Mouse (Mus musculus): ENCODE data around the gene Ppfia4.

Gene Ppfia4

GRCm38 (mm10) chr1:134336958-134337710 lies 4.4 kb upstream of the Ppfia4 start:
- peak in 1 of 2 experiments; percentile 20 for DNase-seq

- peak in 1 of 2 experiments; percentile 21 for DNase-seq
Observed at GRCm38 (mm10) chr1:134335924-134336810, 3.4 kb upstream of the Ppfia4 start.

DNA sequence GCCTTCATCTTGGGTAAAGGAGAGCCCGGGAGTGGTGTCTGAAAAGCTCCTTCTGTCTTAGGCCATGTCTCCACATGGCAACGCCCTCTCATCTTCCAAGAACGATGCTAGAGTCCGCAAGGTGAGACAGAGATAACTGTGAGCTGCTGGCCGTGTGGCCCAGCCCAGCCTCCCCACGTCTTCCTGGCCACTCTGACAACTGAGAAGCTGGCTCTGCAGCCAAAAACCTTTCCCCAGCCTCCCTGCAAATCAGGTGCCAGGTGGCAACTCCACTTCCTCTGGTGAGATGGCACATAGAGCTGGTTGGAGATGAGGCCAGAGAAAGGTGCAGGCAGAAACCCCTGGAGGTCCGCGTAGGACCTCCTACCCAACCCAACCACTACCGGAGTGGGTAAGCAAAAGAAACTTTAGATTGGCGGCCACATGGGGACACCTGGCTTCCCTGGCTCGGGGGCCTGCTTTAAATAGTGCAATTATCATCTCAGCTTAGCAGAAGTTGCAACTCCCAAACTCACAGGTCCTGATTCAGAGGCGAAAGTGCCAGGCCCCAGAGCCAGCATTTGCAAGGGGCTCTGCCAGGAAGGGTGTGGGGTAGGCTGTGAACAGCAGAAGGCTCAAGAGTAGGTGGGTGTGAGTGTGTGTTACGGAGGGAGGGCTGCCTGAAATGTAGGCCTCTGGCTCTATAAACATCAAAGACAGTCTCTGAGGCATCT lies 2.6 kb upstream of the Ppfia4 start:
- DNase-seq, result peak in 1 of 2 experiments; percentile 16

DNA sequence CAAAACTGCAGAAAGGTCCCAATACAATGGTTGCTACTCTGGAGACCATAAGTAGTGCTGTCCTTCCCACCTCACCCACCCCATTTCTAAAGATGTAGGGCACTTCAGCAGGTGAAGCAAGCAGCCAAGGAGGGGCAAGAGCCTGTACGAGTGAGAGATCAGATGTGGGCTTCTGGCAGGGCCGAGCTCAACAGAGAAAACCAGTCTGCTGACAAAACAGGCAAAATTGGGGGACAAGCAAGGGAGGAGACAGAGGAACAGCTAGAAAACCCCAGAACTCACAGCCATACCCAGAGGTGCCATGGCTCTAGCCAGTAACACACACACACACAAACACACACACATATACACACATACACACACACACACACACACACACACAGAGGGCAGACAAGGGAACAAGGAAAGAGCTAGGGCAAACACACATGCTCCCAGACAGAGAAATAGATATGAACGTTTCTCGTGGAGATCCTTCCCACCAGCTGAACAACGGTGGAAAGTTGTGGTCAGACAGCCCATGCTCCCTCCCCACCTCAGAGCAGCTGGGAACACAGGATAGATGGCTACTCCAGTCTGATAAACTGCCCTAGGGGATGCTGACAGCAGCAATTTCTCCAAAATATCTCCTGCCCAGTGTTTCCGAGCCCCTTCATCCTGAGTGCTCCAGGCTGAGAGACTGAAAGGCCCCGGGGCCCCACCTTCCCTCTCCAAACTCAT lies 1.5 kb upstream of the Ppfia4 start:
- DNase-seq, result peak in 1 of 2 experiments; percentile 15

DNA sequence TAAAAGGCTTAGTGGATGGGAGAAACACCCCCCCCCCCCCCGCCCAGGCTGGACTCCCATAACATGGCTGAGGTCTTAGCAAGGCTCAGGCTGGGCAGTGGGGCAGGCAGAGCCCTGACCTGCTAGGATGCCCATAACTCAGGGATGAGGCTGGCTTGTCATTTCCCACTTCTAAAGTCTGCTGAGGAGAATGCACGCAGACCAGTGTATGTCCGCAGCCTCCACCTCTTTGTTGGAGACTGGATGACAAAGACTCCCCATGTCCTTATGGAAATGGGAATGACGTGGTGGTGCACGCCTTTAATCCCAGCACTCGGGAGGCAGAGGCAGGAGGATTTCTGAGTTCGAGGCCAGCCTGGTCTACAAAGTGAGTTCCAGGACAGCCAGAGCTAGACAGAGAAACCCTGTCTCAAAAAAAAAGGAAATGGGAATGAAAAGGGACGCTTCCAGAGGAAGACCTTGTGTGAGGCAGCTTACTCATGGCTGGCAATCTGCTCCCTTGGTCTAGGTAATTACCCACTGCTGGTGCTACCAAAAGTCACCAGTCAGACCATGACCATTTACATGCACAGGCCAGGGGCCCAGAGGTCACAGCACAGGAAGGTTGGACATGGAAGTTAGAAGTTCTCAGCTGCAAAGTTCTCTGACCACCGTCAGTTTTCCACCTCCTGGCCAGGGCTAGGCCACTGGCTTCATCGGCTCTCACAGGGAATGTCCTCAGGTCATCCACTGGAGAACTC lies 813 bp upstream of the Ppfia4 start:
- DNase-seq, result peak in 1 of 2 experiments; percentile 14

DNA sequence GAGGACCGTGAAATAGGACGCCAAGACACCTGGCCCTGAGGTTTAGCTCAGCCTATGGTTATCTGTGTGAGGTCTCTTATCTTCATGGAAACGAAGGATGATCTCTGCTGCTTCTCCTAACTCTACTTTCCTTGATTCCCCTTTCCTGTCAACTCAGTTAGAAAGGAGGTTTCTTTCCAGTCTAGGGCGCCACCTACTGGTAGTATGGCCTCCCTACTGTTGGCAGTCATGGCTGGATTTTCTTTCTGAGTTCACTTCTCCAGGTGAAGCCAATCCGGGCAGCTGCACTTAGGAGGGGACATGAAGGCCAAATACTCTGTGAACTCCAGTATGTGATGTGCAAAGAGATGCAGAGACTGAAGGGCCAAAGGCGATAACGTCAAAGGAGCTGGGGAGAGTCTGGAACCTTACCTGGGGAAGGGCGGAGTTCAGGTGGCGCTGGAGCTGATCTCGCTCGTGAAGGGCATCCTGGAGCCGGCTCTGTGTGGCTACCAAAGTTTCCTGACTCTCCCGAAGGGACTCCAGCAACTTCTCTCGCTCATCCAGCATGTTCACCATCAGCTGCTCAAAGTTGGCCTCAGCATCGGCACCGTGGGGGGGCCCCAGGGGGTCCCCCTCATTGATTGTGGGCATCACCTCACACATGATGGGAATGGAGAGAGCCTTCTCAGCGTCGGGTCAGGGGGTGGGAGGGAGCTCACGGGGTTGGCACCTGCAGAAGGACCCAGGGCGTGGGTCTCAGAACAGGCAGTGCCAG lies 671 bp downstream of the Ppfia4 start:
- peak; percentile 46 to 84 for DNase-seq

- no peak for DNase-seq
Observed at GRCm38 (mm10) chr1:134326841-134327346, 5.8 kb downstream of the Ppfia4 start.

- DNase-seq, result peak; percentile 44 to 61
Observed at GRCm38 (mm10) chr1:134322591-134322990, 10.1 kb downstream of the Ppfia4 start.

DNA sequence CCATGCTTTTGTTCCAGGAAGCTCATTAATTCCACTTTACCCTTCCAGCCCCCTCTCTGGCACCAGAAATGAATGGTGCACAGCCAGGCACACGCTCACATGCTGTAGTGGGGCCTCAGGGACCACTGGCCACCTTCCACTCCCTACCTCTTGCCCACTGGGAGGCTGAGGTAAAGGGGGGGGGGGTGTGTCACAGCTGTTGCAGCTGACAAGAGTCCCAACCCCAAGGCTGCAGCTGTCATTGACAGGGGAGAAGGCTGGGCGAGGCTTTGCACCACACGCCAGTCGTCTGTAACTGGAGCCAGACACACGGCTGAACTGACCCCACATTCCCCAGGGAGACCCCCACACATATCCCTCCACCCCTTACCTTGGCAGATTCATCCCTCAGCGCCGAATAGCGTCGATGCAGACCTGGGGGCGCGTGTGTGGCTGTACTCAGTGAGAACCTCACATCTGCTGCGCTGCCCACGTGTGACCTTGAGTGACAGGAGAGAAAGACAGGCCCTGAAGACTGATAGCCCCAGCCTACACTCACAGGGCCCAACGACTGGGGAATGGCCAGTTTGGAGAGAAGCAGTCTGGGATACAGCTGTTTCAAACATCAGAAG lies 11.9 kb downstream of the Ppfia4 start:
- no peak for DNase-seq

DNA sequence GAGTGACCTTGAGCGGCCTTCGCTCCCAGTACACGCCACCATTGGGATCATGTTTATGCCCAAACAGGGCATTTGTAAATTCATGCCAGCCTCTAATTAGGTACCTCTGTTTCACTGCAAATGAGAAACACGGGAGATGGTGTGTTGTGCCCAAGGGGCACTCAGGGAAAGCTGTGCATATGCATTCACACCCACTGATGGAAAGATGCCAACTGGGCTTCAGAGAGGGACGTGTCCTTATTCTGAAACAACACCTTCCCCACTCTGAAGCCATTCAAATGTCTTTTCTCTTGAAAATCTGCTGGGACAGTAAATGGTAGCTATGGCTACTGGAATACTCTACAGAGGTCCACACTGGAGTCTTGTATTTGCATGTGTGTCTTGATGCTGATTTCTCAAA lies 14.5 kb downstream of the Ppfia4 start:
- no peak for DNase-seq

DNA sequence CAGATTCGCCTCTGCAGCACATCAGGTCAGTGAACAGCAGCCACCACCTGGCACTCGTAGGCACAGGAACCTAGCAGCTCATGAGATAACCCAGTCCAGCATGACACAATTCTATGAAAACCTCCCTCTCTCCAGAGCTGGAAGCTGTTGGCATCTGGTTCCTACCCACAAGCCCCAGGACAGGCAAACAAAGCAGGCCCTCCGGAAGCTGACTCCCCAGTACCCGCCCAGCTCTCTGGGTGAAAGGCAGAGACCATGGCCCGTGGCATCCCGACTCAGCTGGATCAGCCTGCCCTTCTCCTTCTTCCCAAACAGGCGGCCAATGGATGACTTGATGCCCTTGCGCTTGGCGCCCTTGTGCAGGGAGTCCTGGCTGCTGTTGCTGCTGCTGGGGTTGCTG lies 16.4 kb downstream of the Ppfia4 start:
- DNase-seq, result no peak

GRCm38 (mm10) chr1:134315181-134315580 lies 17.5 kb downstream of the Ppfia4 start:
- no peak for DNase-seq

DNA sequence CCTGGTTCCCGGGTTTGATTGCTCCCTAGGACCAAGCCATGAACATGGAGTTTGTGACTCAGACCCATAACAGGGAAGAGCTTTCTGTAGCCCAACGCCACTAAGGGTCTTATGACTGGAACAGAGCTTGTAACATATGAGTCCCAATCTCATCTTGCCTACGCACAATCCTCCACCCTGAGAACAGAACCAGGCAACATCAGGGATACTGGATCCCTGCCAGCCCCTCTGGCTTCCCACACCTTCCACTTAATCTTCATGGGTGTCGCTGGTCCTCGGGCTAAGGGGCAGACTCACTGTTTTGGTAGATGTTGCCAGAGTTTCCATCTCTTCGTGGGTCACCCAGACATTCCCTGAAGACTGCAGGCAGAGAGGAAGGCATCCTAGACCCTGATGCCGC lies 21.0 kb downstream of the Ppfia4 start:
- DNase-seq, result no peak

DNA sequence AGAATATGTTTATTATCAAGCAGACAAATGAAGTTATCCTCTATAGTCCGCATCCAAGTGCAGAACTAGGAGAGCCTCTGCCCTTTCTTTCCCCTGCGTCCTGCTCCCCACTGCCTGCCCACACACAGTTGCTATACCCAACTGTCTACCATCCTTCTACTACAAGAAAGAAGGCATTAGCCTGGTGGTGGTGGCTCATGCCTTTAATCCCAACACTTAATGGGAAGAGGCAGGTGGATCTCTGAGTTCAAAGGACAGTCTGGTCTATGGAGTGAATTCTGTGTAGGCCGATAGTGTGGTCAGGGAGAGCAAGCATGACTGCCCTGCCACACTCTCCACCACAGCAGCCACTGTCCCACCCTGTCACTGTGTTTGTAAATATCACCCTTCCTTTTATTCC lies 22.0 kb downstream of the Ppfia4 start:
- DNase-seq, result no peak

GRCm38 (mm10) chr1:134310291-134310690 lies 22.4 kb downstream of the Ppfia4 start:
- DNase-seq, result no peak

GRCm38 (mm10) chr1:134307409-134307808 lies 25.3 kb downstream of the Ppfia4 start:
- DNase-seq, result no peak

- DNase-seq, result no peak
Observed at GRCm38 (mm10) chr1:134304940-134305339, 27.8 kb downstream of the Ppfia4 start.

DNA sequence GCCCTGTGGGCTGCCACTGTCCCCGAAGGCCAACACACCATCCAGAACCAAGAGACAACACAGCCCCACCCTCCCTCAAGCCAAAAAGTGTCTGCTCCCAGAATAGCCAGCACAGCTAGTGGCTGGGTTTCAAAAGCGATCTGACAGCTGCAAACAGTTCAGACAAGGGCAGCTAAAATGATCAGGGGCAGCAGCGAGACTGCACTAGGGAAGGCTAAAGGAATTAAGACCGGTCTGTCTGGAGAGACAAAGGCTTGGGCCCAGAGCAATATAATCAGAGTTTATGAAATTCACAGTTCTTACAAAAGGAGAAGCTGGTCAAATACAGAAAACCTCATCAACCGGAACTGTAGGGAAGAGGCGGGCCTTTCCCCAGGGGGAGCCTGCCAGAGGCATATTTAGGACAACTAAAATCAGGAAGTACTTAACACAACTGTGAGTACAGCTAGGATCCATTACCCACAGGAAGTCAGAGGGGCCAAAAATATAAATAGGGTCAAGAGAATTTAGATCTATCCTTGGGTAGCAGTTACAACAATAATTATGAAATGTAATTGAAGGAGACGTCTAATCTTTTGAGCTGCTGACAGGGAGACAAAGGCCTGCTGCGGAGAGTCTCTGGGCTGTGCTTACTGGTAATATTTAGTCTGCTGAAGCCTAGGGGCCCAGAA lies 30.0 kb downstream of the Ppfia4 start:
- peak; percentile 73 to 87 for DNase-seq

DNA sequence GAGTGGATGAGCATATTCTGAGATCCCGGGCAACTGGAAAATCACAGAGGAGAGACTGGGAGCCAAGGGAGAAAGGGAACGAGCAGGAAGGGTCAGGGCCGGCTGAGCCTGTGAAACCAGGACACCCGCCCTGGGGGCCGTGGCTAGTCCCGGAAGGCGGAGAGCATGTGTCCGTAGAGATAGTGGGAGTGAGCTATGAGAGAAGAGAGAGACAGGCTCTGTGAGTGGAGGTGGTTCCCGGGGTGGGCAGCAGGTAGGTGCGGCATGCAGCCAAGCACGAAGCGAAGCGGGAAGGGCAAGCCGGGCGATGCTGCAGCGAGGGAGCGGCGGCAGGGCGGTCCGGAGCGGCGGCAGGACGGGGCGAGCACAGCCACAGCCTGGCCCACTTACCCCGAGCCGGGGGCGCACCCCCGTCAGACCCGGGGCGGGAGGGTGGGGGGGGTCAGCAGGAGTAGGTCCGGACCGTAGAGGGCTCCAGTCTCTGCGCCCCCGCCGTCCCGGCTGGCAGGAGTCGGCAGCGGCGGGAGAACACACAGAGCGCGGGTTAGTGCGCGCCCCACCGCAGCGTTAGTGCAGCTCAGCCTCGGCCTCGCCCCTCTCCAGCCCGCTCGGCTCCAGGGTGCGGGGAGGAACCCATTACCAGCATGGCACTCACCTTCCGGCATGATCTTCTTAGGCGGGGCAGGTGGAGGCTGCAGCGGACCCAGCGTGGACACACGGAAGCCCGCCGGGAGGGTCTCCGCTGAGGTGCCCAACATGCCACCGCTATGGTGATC lies 33.9 kb downstream of the Ppfia4 start:
- peak; percentile 56 to 67 for DNase-seq
